Mouse (Mus musculus) heart, embryonic 14.5 days (tissue): ENCODE results near the gene Ttc30a1. TPM values are rescaled to one million over a fixed set of nuclear protein-coding genes. Genes with fewer than 3 reads are reported as not detected.

Source experiments
- ATAC-seq: fragments of 200-750 bp; cut with Nextera tagmentation; 2 replicates; pipeline ENCODE4 v1.8.0; 2017; ENCODE audit warnings: low read depth, moderate TSS enrichment; ENCODE audit not compliant: insufficient number of reproducible peaks, insufficient read depth, low FRiP score
- H3K27ac ChIP-seq, 2 experiments: fragments of 200-500 bp in 1 of 2; fragments of 300-500 bp in 1 of 2; sonication (generic) in 1 of 2; replicated peaks in 1 of 2; 2 replicates each; pipeline ENCODE4 v1.5.1; 2012 to 2014; ENCODE audit warnings: low read depth in 2 of 2, low read length in 2 of 2, control low read depth in 1 of 2, mild to moderate bottlenecking in 1 of 2, mixed read lengths in 1 of 2; ENCODE audit not compliant: control insufficient read depth in 1 of 2, insufficient read depth in 1 of 2
- H3K27me3 ChIP-seq: fragments of 300-500 bp; sonication (generic); 2 replicates; pipeline ENCODE4 v1.6.1; 2014; ENCODE audit warnings: mild to moderate bottlenecking, low read length, control low read depth; ENCODE audit not compliant: control insufficient read depth, insufficient read depth
- H3K36me3 ChIP-seq: fragments of 300-500 bp; sonication (generic); 2 replicates; pipeline ENCODE4 v1.6.1; 2014; ENCODE audit warnings: mild to moderate bottlenecking, control low read depth, low read length, mixed read lengths; ENCODE audit not compliant: control insufficient read depth, insufficient read depth
- H3K4me1 ChIP-seq, 2 experiments: fragments of 200-500 bp in 1 of 2; fragments of 300-500 bp in 1 of 2; sonication (generic) in 1 of 2; 2 replicates each; pipeline ENCODE4 v1.6.1; 2012 to 2014; ENCODE audit warnings: low read length in 2 of 2, control low read depth in 1 of 2, mixed read lengths in 1 of 2; ENCODE audit not compliant: control insufficient read depth in 2 of 2, insufficient read depth in 2 of 2
- H3K4me2 ChIP-seq: fragments of 300-500 bp; sonication (generic); 2 replicates; pipeline ENCODE4 v1.6.1; 2014; ENCODE audit warnings: mild to moderate bottlenecking, low read length
- H3K4me3 ChIP-seq, 2 experiments: fragments of 200-500 bp in 1 of 2; fragments of 300-500 bp in 1 of 2; sonication (generic) in 1 of 2; 2 replicates each; pipeline ENCODE4 v1.5.1; 2012 to 2014; ENCODE audit warnings: low read length in 2 of 2, mild to moderate bottlenecking in 2 of 2, control low read depth in 1 of 2, low read depth in 1 of 2, moderate library complexity in 1 of 2; ENCODE audit not compliant: control insufficient read depth in 1 of 2, insufficient read depth in 1 of 2
- H3K9ac ChIP-seq: fragments of 300-500 bp; sonication (generic); 2 replicates; pipeline ENCODE4 v1.6.1; 2014; ENCODE audit warnings: mild to moderate bottlenecking, low read length
- H3K9me3 ChIP-seq: fragments of 300-500 bp; sonication (generic); 2 replicates; pipeline ENCODE4 v1.6.1; 2016; ENCODE audit warnings: low read length, control low read depth; ENCODE audit not compliant: control insufficient read depth
- WGBS: fragments of 180-500 bp; shearing (Covaris S2); extraction: QIAGEN DNeasy Blood & Tissue Kit; methylation state at CpG from one replicate; pipeline ENCODE4 v1.1.7; 2014; 5-methylcytosine and 5-hydroxymethylcytosine counted together
- polyA plus RNA-seq: library from polyadenylated mRNA; unstranded; fragments of >200 nt; fragmentation: Nextera tagmentation; extraction: Ambion mirVana; gene quantifications from 2 replicates; pipeline ENCODE4 v1.2.1, GENCODE M21; 2014

Ttc30a1 gene
- polyA plus RNA-seq, 1 experiment from 2014 or later: 6.5 TPM

GRCm38 (mm10) chr2:75964051-75964450, 17.7 kb downstream of the Ttc30a1 start:
- WGBS: 47% methylated on average over 5 of the region's 5 CpGs
- peaks cover 25 to 32% of the 10 kb centered on the region in 2 experiments for H3K4me1 ChIP-seq
- no peaks in the 10 kb centered on the region for H3K27me3 ChIP-seq
- no peak for ATAC-seq
- H3K4me3 ChIP-seq: peak overlapping the region in 1 of 2 experiments; percentile 17; a peak in 1 of 4 replicates
- H3K36me3 ChIP-seq: no peaks in the 10 kb centered on the region
- no peaks in the 10 kb centered on the region for H3K9me3 ChIP-seq
- peak overlapping the region; percentile 64 for H3K4me2 ChIP-seq
- peak overlapping the region; percentile 39 to 48; a peak in 3 of 4 replicates for H3K27ac ChIP-seq
- H3K9ac ChIP-seq: peak overlapping the region; percentile 57

GRCm38 (mm10) chr2:75963211-75963840, 18.4 kb downstream of the Ttc30a1 start:
- 80% methylated on average over 10 of the region's 10 CpGs for WGBS
- Histone ChIP-seq H3K36me3 (no peaks in the 10 kb centered on the region), H3K27me3 (no peaks in the 10 kb centered on the region), H3K27ac (0 out of 4 replicates have a peak overlapping the region, but pooled peaks of 1 of the 2 experiments have one; percentile 48), H3K4me2 (no peak overlapping the region), H3K9me3 (no peaks in the 10 kb centered on the region), H3K9ac (no peak overlapping the region), H3K4me3 (no peak overlapping the region), H3K4me1 (peaks cover 25 to 39% of the 10 kb centered on the region in 2 experiments)
- no peak for ATAC-seq

DNA sequence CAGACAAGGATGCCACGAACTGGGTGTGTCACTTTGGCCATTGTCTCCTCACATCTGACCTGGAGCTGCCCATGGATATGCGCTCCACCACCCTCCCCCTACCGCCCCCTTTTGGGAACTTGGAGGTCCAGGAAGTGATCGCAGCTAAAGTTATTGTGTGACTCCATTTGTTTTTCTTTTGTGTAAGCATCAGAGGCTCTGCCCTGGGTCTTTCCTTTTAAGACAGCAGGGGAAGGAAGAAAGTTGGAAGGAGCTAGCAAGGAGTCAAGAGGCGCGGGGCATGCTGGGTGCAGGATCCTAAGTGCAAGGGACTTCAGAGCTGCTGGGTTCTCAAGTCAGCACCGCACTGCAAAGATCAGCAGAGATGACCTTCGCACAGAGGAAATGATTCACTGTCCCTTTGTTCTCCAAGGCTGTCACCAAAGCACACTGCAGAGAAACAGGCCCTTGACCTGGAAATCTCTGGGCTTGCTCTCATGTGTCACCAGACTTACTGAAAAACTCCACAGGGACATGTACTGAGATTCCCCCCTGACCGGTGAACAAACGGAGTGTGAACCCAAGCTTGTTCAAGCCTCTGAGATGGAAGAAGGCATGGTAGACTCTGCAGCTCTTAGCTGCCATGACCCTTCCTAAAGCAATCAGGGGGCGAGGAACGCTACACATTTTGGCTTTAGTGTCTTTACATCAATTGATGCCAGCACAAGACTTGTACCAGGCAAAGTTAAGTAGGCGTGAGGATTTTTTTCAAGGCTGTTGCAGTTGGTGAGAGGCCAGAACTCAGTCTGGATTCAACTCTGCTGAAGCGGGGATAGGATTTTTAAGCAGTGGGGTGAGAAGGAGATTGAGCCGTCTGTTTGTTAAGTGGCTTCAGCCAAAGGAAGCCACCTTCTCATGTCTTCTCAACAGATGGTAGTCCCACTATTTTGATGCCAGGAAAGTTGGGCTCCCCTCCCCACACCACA, 21.1 kb downstream of the Ttc30a1 start:
- H3K27me3 ChIP-seq: no peaks in the 10 kb centered on the region
- H3K36me3 ChIP-seq: no peaks in the 10 kb centered on the region
- ATAC-seq: peak; percentile 60
- 40% methylated on average over 15 of the region's 15 CpGs for WGBS
- no peak overlapping the region for H3K4me3 ChIP-seq
- H3K4me2 ChIP-seq: peak overlapping the region; percentile 54
- peak overlapping the region; percentile 63 to 80 for H3K27ac ChIP-seq
- no peaks in the 10 kb centered on the region for H3K9me3 ChIP-seq
- no peak overlapping the region for H3K9ac ChIP-seq
- peaks cover 29 to 41% of the 10 kb centered on the region in 2 experiments for H3K4me1 ChIP-seq

GRCm38 (mm10) chr2:75959850-75960365, 21.9 kb downstream of the Ttc30a1 start:
- Histone ChIP-seq H3K4me3 (no peak overlapping the region), H3K4me2 (peak overlapping the region; percentile 54), H3K27ac (peak overlapping the region; percentile 63 to 80), H3K4me1 (peaks cover 31 to 44% of the 10 kb centered on the region in 2 experiments), H3K27me3 (no peaks in the 10 kb centered on the region), H3K36me3 (no peaks in the 10 kb centered on the region), H3K9me3 (no peaks in the 10 kb centered on the region), H3K9ac (peak overlapping the region; percentile 53; the same call in 1 of the 2 replicates)
- ATAC-seq: peak; percentile 57; the same call in 1 of the 2 replicates
- WGBS: 9% methylated on average over 15 of the region's 15 CpGs

DNA sequence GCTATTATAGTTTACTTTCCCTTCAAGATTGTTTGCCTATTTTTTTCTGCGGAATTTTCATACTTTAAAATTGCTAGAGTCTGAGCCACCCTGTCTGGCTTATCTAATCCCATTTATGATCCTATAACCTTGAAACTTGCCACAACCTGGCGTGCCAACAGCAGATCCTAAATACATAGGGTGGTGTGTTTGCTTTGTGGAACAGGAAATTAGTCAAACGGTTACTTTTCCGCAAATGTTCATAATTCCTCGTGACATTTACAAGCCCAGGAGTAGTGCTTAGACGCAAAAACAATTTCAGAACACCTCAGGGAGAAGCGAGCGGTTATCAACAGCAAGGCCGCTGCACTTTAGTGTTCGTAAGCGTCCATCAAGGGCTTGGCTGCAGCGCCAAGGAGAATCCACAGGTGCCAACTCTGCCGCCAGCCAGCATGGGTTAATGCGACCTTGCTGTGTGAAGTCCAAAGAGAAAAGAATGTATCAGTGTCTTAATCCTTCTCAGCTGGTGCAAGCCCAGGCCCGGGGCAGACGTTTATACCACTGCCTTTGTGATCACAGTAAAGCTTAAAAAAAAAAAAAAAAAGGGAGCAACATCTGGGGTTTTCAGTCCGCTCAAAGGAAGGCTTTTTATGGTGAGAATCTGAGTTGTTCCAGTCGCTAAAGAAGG, 22.5 kb downstream of the Ttc30a1 start:
- no peaks in the 10 kb centered on the region for H3K27me3 ChIP-seq
- peak overlapping the region; percentile 63 to 80 for H3K27ac ChIP-seq
- H3K4me1 ChIP-seq: peaks cover 28 to 38% of the 10 kb centered on the region in 2 experiments
- H3K36me3 ChIP-seq: no peaks in the 10 kb centered on the region
- H3K4me3 ChIP-seq: no peak overlapping the region
- H3K9ac ChIP-seq: peak overlapping the region; percentile 53; the same call in 1 of the 2 replicates
- no peaks in the 10 kb centered on the region for H3K9me3 ChIP-seq
- peak overlapping the region; percentile 54 for H3K4me2 ChIP-seq
- WGBS: 25% methylated on average over 18 of the region's 18 CpGs
- ATAC-seq: no peak

GRCm38 (mm10) chr2:75955709-75956108, 26.1 kb downstream of the Ttc30a1 start:
- no peak for ATAC-seq
- Histone ChIP-seq H3K4me3 (no peak overlapping the region), H3K27ac (no peak overlapping the region), H3K36me3 (no peaks in the 10 kb centered on the region), H3K27me3 (no peaks in the 10 kb centered on the region), H3K9ac (no peak overlapping the region), H3K9me3 (no peaks in the 10 kb centered on the region), H3K4me1 (peaks cover 21 to 29% of the 10 kb centered on the region in 2 experiments), H3K4me2 (peak overlapping the region; percentile 16; the same call in 1 of the 2 replicates)
- WGBS: 31% methylated on average over 14 of the region's 14 CpGs

DNA sequence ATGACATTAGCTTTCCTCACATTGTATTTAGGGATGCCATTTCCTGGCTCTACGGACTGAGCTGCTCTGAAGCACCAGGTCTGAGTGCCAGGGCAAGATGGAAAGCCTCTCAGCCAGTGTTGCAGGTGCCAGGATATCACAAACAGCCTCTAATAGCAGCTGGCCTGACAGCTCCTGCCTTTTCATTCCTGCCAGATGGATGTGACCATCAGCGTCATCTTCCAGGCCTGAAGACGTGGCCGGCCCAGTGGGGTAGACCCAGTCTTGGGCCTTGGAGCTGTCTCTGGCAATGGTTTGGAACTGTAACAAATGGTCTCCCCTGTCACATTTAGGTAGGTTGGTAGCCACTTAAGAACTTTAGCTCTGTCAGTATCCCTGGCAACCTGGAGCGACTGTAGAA, 28.4 kb downstream of the Ttc30a1 start:
- no peak overlapping the region for H3K27ac ChIP-seq
- H3K36me3 ChIP-seq: no peaks in the 10 kb centered on the region
- no peaks in the 10 kb centered on the region for H3K9me3 ChIP-seq
- ATAC-seq: no peak
- no peak overlapping the region for H3K9ac ChIP-seq
- 83% methylated on average over 5 of the region's 5 CpGs for WGBS
- no peak overlapping the region for H3K4me3 ChIP-seq
- H3K4me2 ChIP-seq: no peak overlapping the region
- no peaks in the 10 kb centered on the region for H3K27me3 ChIP-seq
- H3K4me1 ChIP-seq: peaks cover 5 to 6% of the 10 kb centered on the region in 2 experiments; a peak in 3 of 4 replicates
